ENCODE assay signal across 21 mouse cellular contexts in genomic region chr17:45912165-45912564, GRCm38 (mm10).
"Had no signal": no experiment of that assay in that cellular context is flagged by ENCODE, and none has a peak within 500 bp of the region (broad histone marks: within the 10 kb centered on the region; RNA-seq: fewer than 3 reads in every experiment).

No protein-coding gene starts in this region.

- H3K4me3 ChIP-seq: heart, embryonic 13.5 days; heart, embryonic 15.5 days; hindbrain, embryonic 10.5 days; hindbrain, embryonic 12.5 days; intestine, embryonic 15.5 days; layer of hippocampus, adult 2 months; left cerebral cortex, adult 2 months; limb, embryonic 13.5 days; limb, embryonic 15.5 days; liver, embryonic 12.5 days had no signal

- H3K4me2 ChIP-seq: heart, embryonic 11.5 days; heart, embryonic 13.5 days; heart, embryonic 15.5 days; hindbrain, embryonic 12.5 days; hindbrain, embryonic 14.5 days; intestine, embryonic 15.5 days; limb, embryonic 13.5 days; limb, embryonic 15.5 days; liver, embryonic 12.5 days had no signal

- DNase-seq: heart, postnatal 36 days; kidney, adult 18-20 months; kidney, adult 8-10 months; kidney, postnatal 10 days; kidney, postnatal 25 days; kidney, postnatal 4 days had no signal

- H3K9ac ChIP-seq: heart, embryonic 13.5 days; heart, embryonic 15.5 days; hindbrain, embryonic 12.5 days; hindbrain, embryonic 14.5 days; intestine, embryonic 15.5 days; limb, embryonic 13.5 days; limb, embryonic 15.5 days; liver, embryonic 12.5 days had no signal

- H3K27me3 ChIP-seq: heart, embryonic 13.5 days; heart, embryonic 15.5 days; intestine, embryonic 15.5 days; limb, embryonic 13.5 days; limb, embryonic 15.5 days; liver, embryonic 12.5 days had no signal

- ATAC-seq: hindbrain, embryonic 16.5 days; inflammation-experienced regulatory T-cells, adult 6 months; intestine, embryonic 15.5 days; intestine, postnatal 0 days; liver, embryonic 12.5 days had no signal

- H3K27ac ChIP-seq: heart, embryonic 13.5 days; heart, embryonic 15.5 days; hindbrain, embryonic 10.5 days; hindbrain, embryonic 12.5 days; hindbrain, embryonic 14.5 days; intestine, embryonic 15.5 days; layer of hippocampus, adult 2 months; left cerebral cortex, adult 2 months; limb, embryonic 13.5 days; limb, embryonic 15.5 days; liver, embryonic 12.5 days had no signal

- H3K36me3 ChIP-seq: heart, embryonic 13.5 days; heart, embryonic 15.5 days; hindbrain, embryonic 10.5 days; hindbrain, embryonic 12.5 days; intestine, embryonic 15.5 days; limb, embryonic 13.5 days; limb, embryonic 15.5 days; liver, embryonic 12.5 days had no signal

- H3K9me3 ChIP-seq: heart, embryonic 15.5 days; hindbrain, embryonic 12.5 days; intestine, embryonic 15.5 days; limb, embryonic 15.5 days had no signal
